Comparison of ENCODE assay signal across 7 mouse cellular contexts in the genomic region with DNA sequence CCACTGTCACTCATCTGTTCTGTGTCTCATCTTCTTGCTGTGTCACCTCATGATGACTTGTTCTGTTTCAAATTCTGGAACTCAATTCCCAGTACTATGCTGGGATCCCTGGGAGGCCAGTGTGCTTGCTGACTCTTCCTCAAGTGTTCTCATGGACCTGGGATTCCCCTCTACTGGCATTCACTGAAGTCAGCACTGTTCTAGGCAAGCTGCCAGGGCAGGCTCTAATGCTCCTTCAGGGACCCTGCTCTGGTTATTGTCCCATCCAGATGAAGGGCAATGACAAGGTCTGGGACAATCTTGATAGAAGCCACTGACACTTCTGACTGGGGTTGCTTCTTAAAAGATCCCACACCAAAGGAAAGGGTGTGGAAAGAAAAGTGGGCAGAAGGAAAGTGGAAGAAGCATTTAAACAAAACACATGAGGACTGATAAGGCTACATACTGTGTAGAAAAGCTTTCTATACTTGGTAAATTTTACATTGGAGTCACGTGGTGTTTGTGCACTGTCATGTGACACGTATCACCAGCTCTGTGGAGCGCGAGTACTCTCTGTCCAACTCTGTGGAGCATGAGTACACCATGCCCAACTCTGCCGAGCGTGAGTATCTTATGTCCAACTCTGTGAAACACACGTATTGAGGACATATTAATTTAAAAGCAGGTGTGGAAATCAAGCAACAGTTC.
A peak's percentile ranks its signal among the peaks of the same experiment; 100 is the strongest.
DNase-seq lines count a peak whose midpoint lies in the region; ATAC-seq lines count a peak whose summit lies in the region.

No protein-coding gene starts in this region.

- ATAC-seq in granulocyte monocyte progenitor cell, adult 5-6 weeks (replicated peaks; ENCODE audit: poor library complexity, severe bottlenecking): no peak

- DNase-seq in 3T3-L1 (ENCODE audit: low read depth, low spot score): peak; percentile 55
- DNase-seq in Muller cell, postnatal 12 days (ENCODE audit: inconsistent ontology term): peak; percentile 20
- peak; percentile 22 to 55 for DNase-seq in gastrocnemius, postnatal 4 days (ENCODE audit: low spot score in 2 of 2)
- DNase-seq in kidney, adult 8-10 months: peak; percentile 57 to 78
- no peak for DNase-seq in T-cell, adult 2 months (ENCODE audit: low spot score)
- no peak for DNase-seq in retina, postnatal 1 day

Comparison
In these comparisons a context has a peak if more than half of its experiments do, and no peak if none do; other contexts are left out.
1. DNase-seq: peak in 3T3-L1 (single experiment), Muller cell, postnatal 12 days (single experiment), gastrocnemius, postnatal 4 days (2 of 2) and kidney, adult 8-10 months (2 of 2); none in T-cell, adult 2 months (single experiment) and retina, postnatal 1 day (single experiment).